Mouse (Mus musculus): ENCODE data around the gene Olfr1246.
"Not testable (repeated sequence)": the region's sequence is repeated elsewhere in the genome, so short reads cannot be mapped to it uniquely, and the experiment has no call there.

- not testable (repeated sequence) for TF ChIP-seq POLR2A (IDR thresholded peaks at IDR 0.05; ENCODE audit: insufficient read depth, low read length); CTCF (IDR thresholded peaks at IDR 0.05; ENCODE audit: low read depth, low read length); EP300 (IDR thresholded peaks at IDR 0.05; ENCODE audit: insufficient read depth, low read depth, low read length)
These were observed 25.2 kb upstream of the Olfr1246 start, which contains the start of gene Olfr1248 for GRCm38 (mm10) chr2:89618145-89618544.

All from ES-Bruce4 (cell line).